Mouse (Mus musculus): ENCODE data around the gene Slc25a39.

- TF ChIP-seq POLR2A (IDR thresholded peaks at IDR 0.05; ENCODE audit: low read depth, low read length) (no peak), CTCF (conservative IDR thresholded peaks at IDR 0.05; ENCODE audit: insufficient read depth, insufficient read length, low read depth, low read length) (no peak)
These were observed 33.7 kb upstream of the Slc25a39 start for GRCm38 (mm10) chr11:102441434-102441833.

Measured in kidney, adult 2 months (tissue).